Mouse (Mus musculus): Measurements from ENCODE around the gene Fbln5. TPM values are rescaled to one million over a fixed set of nuclear protein-coding genes. Genes with fewer than 3 reads are reported as not detected.

Fbln5 gene
- polyA plus RNA-seq, 1 experiment: 1.6 TPM

DNA sequence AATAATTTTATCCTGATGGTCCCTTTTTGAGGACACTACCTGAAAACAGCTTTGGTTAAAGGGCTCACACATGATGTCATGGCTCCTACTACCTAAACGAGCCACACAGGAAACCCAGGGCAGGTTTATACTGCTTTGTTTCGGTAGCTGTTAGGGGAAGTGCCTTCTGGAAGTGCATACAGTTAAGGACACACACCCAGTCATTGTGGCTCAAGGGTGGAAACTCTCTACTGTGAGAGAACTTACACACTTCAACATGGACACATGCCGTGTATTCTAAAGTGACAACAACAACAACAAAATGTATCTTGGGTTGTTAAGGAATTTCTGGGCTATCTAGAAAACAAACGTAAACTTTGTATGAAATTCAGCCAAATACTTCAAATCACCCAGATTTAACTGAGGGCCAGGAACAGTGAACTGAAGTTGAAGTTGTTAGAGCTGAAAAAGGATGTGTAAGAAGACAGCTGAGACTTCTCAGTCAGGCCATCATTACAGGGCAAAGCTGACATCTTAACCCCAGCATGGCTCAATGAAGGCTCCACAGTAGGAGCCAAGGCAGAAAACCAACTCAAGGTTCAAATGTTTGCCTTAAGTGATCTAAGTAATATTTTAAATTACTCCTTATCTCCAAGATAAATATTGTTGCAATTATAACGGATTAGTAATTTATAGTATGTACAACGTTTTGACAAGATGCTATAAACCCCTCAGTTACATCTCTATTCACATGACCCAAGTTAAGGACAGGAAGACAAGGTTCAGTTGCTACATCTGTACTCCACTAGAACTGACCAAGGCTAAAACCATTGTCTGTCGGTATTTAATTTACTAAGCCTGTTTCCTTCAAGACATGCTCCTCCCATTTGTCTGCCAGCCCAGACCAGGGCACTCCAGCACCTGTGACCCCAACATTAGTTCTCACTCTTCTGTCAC lies 13.6 kb upstream of the Fbln5 start:
- no peak overlapping the region for H3K4me3 ChIP-seq (ENCODE audit: low read depth, low read length)
- TF ChIP-seq CTCF (IDR thresholded peaks at IDR 0.05; ENCODE audit: low read depth, low read length): no peak
- no peak for TF ChIP-seq POLR2A (IDR thresholded peaks at IDR 0.05; ENCODE audit: insufficient read depth, low read length)
- TF ChIP-seq EP300 (IDR thresholded peaks at IDR 0.05; ENCODE audit: insufficient read depth, low read depth, low read length): no peak
- H3K9me3 ChIP-seq (replicated peaks; ENCODE audit: control insufficient read depth, insufficient read depth, low read length, poor library complexity, severe bottlenecking): no peaks in the 10 kb centered on the region
- no peaks in the 10 kb centered on the region for H3K36me3 ChIP-seq (ENCODE audit: control insufficient read depth, insufficient read depth, low read length, poor library complexity, severe bottlenecking)
- no peak overlapping the region for H3K27ac ChIP-seq (ENCODE audit: insufficient read depth, low read length)
- no peaks in the 10 kb centered on the region for H3K27me3 ChIP-seq (ENCODE audit: control insufficient read depth, insufficient read depth, low read length, poor library complexity, severe bottlenecking)
- no peaks in the 10 kb centered on the region for H3K4me1 ChIP-seq (ENCODE audit: control insufficient read depth, insufficient read depth, low read length)
- no peak overlapping the region for H3K9ac ChIP-seq (ENCODE audit: low read depth, poor library complexity, severe bottlenecking)

GRCm38 (mm10) chr12:101831221-101831620 lies 12.4 kb upstream of the Fbln5 start:
- no peaks in the 10 kb centered on the region for H3K9me3 ChIP-seq (replicated peaks; ENCODE audit: control insufficient read depth, insufficient read depth, low read length, poor library complexity, severe bottlenecking)
- H3K27ac ChIP-seq (ENCODE audit: insufficient read depth, low read length): no peak overlapping the region
- no peak overlapping the region for H3K4me3 ChIP-seq (ENCODE audit: low read depth, low read length)
- no peaks in the 10 kb centered on the region for H3K36me3 ChIP-seq (ENCODE audit: control insufficient read depth, insufficient read depth, low read length, poor library complexity, severe bottlenecking)
- H3K27me3 ChIP-seq (ENCODE audit: control insufficient read depth, insufficient read depth, low read length, poor library complexity, severe bottlenecking): no peaks in the 10 kb centered on the region
- no peaks in the 10 kb centered on the region for H3K4me1 ChIP-seq (ENCODE audit: control insufficient read depth, insufficient read depth, low read length)
- no peak overlapping the region for H3K9ac ChIP-seq (ENCODE audit: low read depth, poor library complexity, severe bottlenecking)
- TF ChIP-seq EP300 (IDR thresholded peaks at IDR 0.05; ENCODE audit: insufficient read depth, low read depth, low read length) (no peak), POLR2A (IDR thresholded peaks at IDR 0.05; ENCODE audit: insufficient read depth, low read length) (no peak), CTCF (IDR thresholded peaks at IDR 0.05; ENCODE audit: low read depth, low read length) (no peak)

GRCm38 (mm10) chr12:101823161-101823560 lies 4.3 kb upstream of the Fbln5 start:
- no peak for TF ChIP-seq EP300 (IDR thresholded peaks at IDR 0.05; ENCODE audit: insufficient read depth, low read depth, low read length)
- Histone ChIP-seq H3K36me3 (ENCODE audit: control insufficient read depth, insufficient read depth, low read length, poor library complexity, severe bottlenecking) (no peaks in the 10 kb centered on the region), H3K4me3 (ENCODE audit: low read depth, low read length) (no peak overlapping the region), H3K9ac (ENCODE audit: low read depth, poor library complexity, severe bottlenecking) (no peak overlapping the region), H3K4me1 (ENCODE audit: control insufficient read depth, insufficient read depth, low read length) (no peaks in the 10 kb centered on the region), H3K27ac (ENCODE audit: insufficient read depth, low read length) (no peak overlapping the region), H3K9me3 (replicated peaks; ENCODE audit: control insufficient read depth, insufficient read depth, low read length, poor library complexity, severe bottlenecking) (no peaks in the 10 kb centered on the region), H3K27me3 (ENCODE audit: control insufficient read depth, insufficient read depth, low read length, poor library complexity, severe bottlenecking) (no peaks in the 10 kb centered on the region; the same call in 1 of the 2 replicates)

DNA sequence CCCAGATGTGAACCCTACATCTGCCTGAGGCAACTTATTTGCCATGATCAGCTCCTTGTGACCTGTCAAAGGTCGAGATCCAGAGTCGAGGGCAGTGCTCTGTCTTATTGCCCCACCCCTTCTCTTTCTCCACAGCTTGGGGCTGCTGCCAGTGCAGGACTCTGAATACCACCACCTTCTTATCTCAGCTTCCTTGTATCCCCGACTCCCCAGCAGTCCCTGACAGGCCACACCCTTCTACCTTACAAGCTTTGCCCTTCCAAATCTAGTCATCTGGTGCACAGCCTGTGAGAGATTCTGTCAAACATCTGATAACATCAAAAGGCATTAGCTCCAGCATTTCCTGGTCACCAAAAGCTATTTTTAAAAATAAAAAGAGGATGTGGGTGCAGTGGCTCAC lies 2.7 kb upstream of the Fbln5 start:
- H3K4me3 ChIP-seq (ENCODE audit: low read depth, low read length): no peak overlapping the region
- no peak overlapping the region for H3K27ac ChIP-seq (ENCODE audit: insufficient read depth, low read length)
- no peaks in the 10 kb centered on the region for H3K36me3 ChIP-seq (ENCODE audit: control insufficient read depth, insufficient read depth, low read length, poor library complexity, severe bottlenecking)
- TF ChIP-seq EP300 (IDR thresholded peaks at IDR 0.05; ENCODE audit: insufficient read depth, low read depth, low read length) (no peak), POLR2A (IDR thresholded peaks at IDR 0.05; ENCODE audit: insufficient read depth, low read length) (no peak), CTCF (IDR thresholded peaks at IDR 0.05; ENCODE audit: low read depth, low read length) (no peak)
- H3K9me3 ChIP-seq (replicated peaks; ENCODE audit: control insufficient read depth, insufficient read depth, low read length, poor library complexity, severe bottlenecking): no peaks in the 10 kb centered on the region
- H3K4me1 ChIP-seq (ENCODE audit: control insufficient read depth, insufficient read depth, low read length): no peaks in the 10 kb centered on the region
- no peaks in the 10 kb centered on the region; the same call in 1 of the 2 replicates for H3K27me3 ChIP-seq (ENCODE audit: control insufficient read depth, insufficient read depth, low read length, poor library complexity, severe bottlenecking)
- H3K9ac ChIP-seq (ENCODE audit: low read depth, poor library complexity, severe bottlenecking): no peak overlapping the region

DNA sequence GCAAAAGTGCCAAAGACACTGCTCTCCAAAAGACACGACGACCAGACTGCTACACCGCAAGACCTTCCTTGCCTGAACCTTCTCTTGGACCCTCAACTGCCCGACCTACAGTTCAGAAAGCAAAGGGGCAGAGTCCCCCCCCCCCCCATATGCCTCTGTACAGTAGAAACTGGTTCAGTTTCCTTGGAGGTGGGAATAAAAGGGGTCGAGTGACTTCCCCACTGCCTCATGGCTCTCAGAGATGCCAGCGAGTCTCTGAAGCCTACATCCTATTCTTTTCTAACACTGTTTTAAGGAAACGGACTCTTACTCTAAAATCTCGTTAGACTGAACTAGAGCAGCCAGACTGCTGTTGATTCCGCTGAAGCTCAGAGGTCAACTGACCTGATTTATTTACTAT lies 715 bp upstream of the Fbln5 start:
- no peaks in the 10 kb centered on the region for H3K9me3 ChIP-seq (replicated peaks; ENCODE audit: control insufficient read depth, insufficient read depth, low read length, poor library complexity, severe bottlenecking)
- H3K4me1 ChIP-seq (ENCODE audit: control insufficient read depth, insufficient read depth, low read length): no peaks in the 10 kb centered on the region
- peak overlapping the region; percentile 58; the same call in 1 of the 2 replicates for H3K4me3 ChIP-seq (ENCODE audit: low read depth, low read length)
- TF ChIP-seq EP300 (IDR thresholded peaks at IDR 0.05; ENCODE audit: insufficient read depth, low read depth, low read length) (no peak), CTCF (IDR thresholded peaks at IDR 0.05; ENCODE audit: low read depth, low read length) (no peak), POLR2A (IDR thresholded peaks at IDR 0.05; ENCODE audit: insufficient read depth, low read length) (no peak)
- H3K9ac ChIP-seq (ENCODE audit: low read depth, poor library complexity, severe bottlenecking): no peak overlapping the region
- H3K27me3 ChIP-seq (ENCODE audit: control insufficient read depth, insufficient read depth, low read length, poor library complexity, severe bottlenecking): no peaks in the 10 kb centered on the region; the same call in 1 of the 2 replicates
- no peaks in the 10 kb centered on the region for H3K36me3 ChIP-seq (ENCODE audit: control insufficient read depth, insufficient read depth, low read length, poor library complexity, severe bottlenecking)
- no peak overlapping the region for H3K27ac ChIP-seq (ENCODE audit: insufficient read depth, low read length)

DNA sequence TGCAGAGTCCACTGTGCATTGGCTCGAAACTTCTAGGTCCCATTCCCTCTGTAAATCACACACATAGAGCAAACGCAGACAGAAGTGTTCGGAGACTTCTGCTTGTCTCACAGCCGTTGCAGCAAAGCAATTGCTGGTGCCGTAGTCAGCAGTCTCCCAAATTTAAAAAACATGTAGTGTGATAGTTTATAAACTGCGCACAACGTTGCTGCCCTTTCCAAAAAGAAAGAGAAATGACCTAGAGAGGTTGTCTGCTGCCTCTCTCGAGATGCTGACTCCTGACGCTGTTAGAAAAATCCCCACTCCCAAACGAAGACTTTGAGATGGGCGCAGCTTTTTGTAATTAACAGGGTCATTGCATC lies 628 bp downstream of the Fbln5 start:
- no peaks in the 10 kb centered on the region; the same call in 1 of the 2 replicates for H3K27me3 ChIP-seq (ENCODE audit: control insufficient read depth, insufficient read depth, low read length, poor library complexity, severe bottlenecking)
- no peak overlapping the region for H3K27ac ChIP-seq (ENCODE audit: insufficient read depth, low read length)
- no peaks in the 10 kb centered on the region for H3K36me3 ChIP-seq (ENCODE audit: control insufficient read depth, insufficient read depth, low read length, poor library complexity, severe bottlenecking)
- H3K4me3 ChIP-seq (ENCODE audit: low read depth, low read length): peak overlapping the region; percentile 58; the same call in 1 of the 2 replicates
- H3K9me3 ChIP-seq (replicated peaks; ENCODE audit: control insufficient read depth, insufficient read depth, low read length, poor library complexity, severe bottlenecking): no peaks in the 10 kb centered on the region
- TF ChIP-seq CTCF (IDR thresholded peaks at IDR 0.05; ENCODE audit: low read depth, low read length) (no peak), POLR2A (IDR thresholded peaks at IDR 0.05; ENCODE audit: insufficient read depth, low read length) (no peak), EP300 (IDR thresholded peaks at IDR 0.05; ENCODE audit: insufficient read depth, low read depth, low read length) (no peak)
- H3K9ac ChIP-seq (ENCODE audit: low read depth, poor library complexity, severe bottlenecking): peak overlapping the region; percentile 41
- H3K4me1 ChIP-seq (ENCODE audit: control insufficient read depth, insufficient read depth, low read length): no peaks in the 10 kb centered on the region
